ENCODE assay signal across 11 mouse cellular contexts in genomic region chr6:114869501-114870076, GRCm38 (mm10).
DNase-seq lines count a peak whose midpoint lies in the region; ATAC-seq and TF ChIP-seq lines count a peak whose summit lies in the region.
"Had no signal": no experiment of that assay in that cellular context is flagged by ENCODE, and none has a peak within 500 bp of the region (broad histone marks: within the 10 kb centered on the region; RNA-seq: fewer than 3 reads in every experiment).

No protein-coding gene starts in this region.

- H3K79me2 ChIP-seq in heart, adult 2 months (replicated peaks; ENCODE audit: control insufficient read depth, insufficient read depth, low read length): peaks cover 12% of the 10 kb centered on the region

- WGBS in heart, adult 2 months: 51% methylated on average over 6 of the region's 6 CpGs
- 83% methylated on average over 6 of the region's 6 CpGs for WGBS in heart, embryonic 12.5 days
- 80% methylated on average over 6 of the region's 6 CpGs for WGBS in midbrain, embryonic 12.5 days
- 66% methylated on average over 6 of the region's 6 CpGs for WGBS in midbrain, embryonic 14.5 days
- WGBS in hindbrain, embryonic 12.5 days: 69% methylated on average over 6 of the region's 6 CpGs
- 69% methylated on average over 6 of the region's 6 CpGs for WGBS in midbrain, postnatal 0 days

- no peaks in the 10 kb centered on the region; the same call in 1 of the 2 replicates for H3K36me3 ChIP-seq in heart, adult 2 months (ENCODE audit: control insufficient read depth, insufficient read depth, low read length)
- H3K36me3 ChIP-seq in heart, embryonic 12.5 days: peaks cover 11% of the 10 kb centered on the region; the same call in 1 of the 2 replicates
- H3K36me3 ChIP-seq in midbrain, embryonic 12.5 days: peaks cover 10% of the 10 kb centered on the region; the same call in 1 of the 2 replicates
- H3K36me3 ChIP-seq in midbrain, embryonic 14.5 days (ENCODE audit: control insufficient read depth, insufficient read depth, low read length): no peaks in the 10 kb centered on the region
- 0 out of 2 replicates have a peak, but pooled peaks cover under 1% of the 10 kb centered on the region for H3K36me3 ChIP-seq in hindbrain, embryonic 12.5 days
- H3K36me3 ChIP-seq in midbrain, postnatal 0 days (ENCODE audit: insufficient read depth, low read length): no peaks in the 10 kb centered on the region

- H3K27ac ChIP-seq in heart, adult 2 months: peak overlapping the region; percentile 43
- H3K27ac ChIP-seq in heart, embryonic 12.5 days (ENCODE audit: poor library complexity, severe bottlenecking): no peak overlapping the region
- peak overlapping the region; percentile 58 for H3K27ac ChIP-seq in midbrain, embryonic 12.5 days (replicated peaks)
- H3K27ac ChIP-seq in midbrain, embryonic 14.5 days (replicated peaks; ENCODE audit: low read depth, low read length): no peak overlapping the region
- peak overlapping the region; percentile 48; the same call in 1 of the 2 replicates for H3K27ac ChIP-seq in hindbrain, embryonic 12.5 days
- no peak overlapping the region for H3K27ac ChIP-seq in midbrain, postnatal 0 days (ENCODE audit: low read depth, low read length)

- no peaks in the 10 kb centered on the region for H3K27me3 ChIP-seq in heart, adult 2 months (ENCODE audit: control insufficient read depth, insufficient read depth, low read length)
- H3K27me3 ChIP-seq in heart, embryonic 12.5 days (replicated peaks): no peaks in the 10 kb centered on the region
- H3K27me3 ChIP-seq in midbrain, embryonic 12.5 days: no peaks in the 10 kb centered on the region
- no peaks in the 10 kb centered on the region for H3K27me3 ChIP-seq in midbrain, embryonic 14.5 days (ENCODE audit: control insufficient read depth, insufficient read depth, low read length)
- no peaks in the 10 kb centered on the region for H3K27me3 ChIP-seq in hindbrain, embryonic 12.5 days
- H3K27me3 ChIP-seq in midbrain, postnatal 0 days (ENCODE audit: insufficient read depth, low read length): no peaks in the 10 kb centered on the region

- TF ChIP-seq POLR2A in heart, adult 2 months (IDR thresholded peaks at IDR 0.05; ENCODE audit: insufficient read depth, low read depth, low read length): no peak

- H3K4me2 ChIP-seq in heart, embryonic 12.5 days: no peak overlapping the region
- H3K4me2 ChIP-seq in midbrain, embryonic 12.5 days (replicated peaks): no peak overlapping the region
- H3K4me2 ChIP-seq in midbrain, embryonic 14.5 days (ENCODE audit: low read length): no peak overlapping the region
- H3K4me2 ChIP-seq in hindbrain, embryonic 12.5 days (replicated peaks): no peak overlapping the region
- no peak overlapping the region for H3K4me2 ChIP-seq in midbrain, postnatal 0 days (ENCODE audit: low read depth, low read length, poor library complexity, severe bottlenecking)

- H3K9me3 ChIP-seq in heart, embryonic 12.5 days (replicated peaks): no peaks in the 10 kb centered on the region
- H3K9me3 ChIP-seq in midbrain, embryonic 12.5 days: no peaks in the 10 kb centered on the region
- H3K9me3 ChIP-seq in midbrain, embryonic 14.5 days (ENCODE audit: control insufficient read depth, low read length): no peaks in the 10 kb centered on the region
- no peaks in the 10 kb centered on the region for H3K9me3 ChIP-seq in hindbrain, embryonic 12.5 days (replicated peaks)
- H3K9me3 ChIP-seq in midbrain, postnatal 0 days (ENCODE audit: low read length): no peaks in the 10 kb centered on the region

- ATAC-seq in heart, embryonic 12.5 days (ENCODE audit: insufficient number of reproducible peaks, low FRiP score): no peak
- ATAC-seq in midbrain, embryonic 12.5 days (ENCODE audit: low FRiP score, low read depth): no peak
- ATAC-seq in midbrain, embryonic 14.5 days (ENCODE audit: low FRiP score, low TSS enrichment): no peak
- ATAC-seq in hindbrain, embryonic 12.5 days (ENCODE audit: low FRiP score): peak; percentile 39; the same call in 1 of the 2 replicates
- ATAC-seq in midbrain, postnatal 0 days (ENCODE audit: low FRiP score): no peak

- no peak overlapping the region for H3K9ac ChIP-seq in heart, adult 2 months (ENCODE audit: low read depth, low read length)
- no peak overlapping the region for H3K9ac ChIP-seq in heart, embryonic 12.5 days
- H3K9ac ChIP-seq in midbrain, embryonic 12.5 days (replicated peaks): no peak overlapping the region
- no peak overlapping the region for H3K9ac ChIP-seq in midbrain, embryonic 14.5 days (replicated peaks; ENCODE audit: low read length)
- H3K9ac ChIP-seq in hindbrain, embryonic 12.5 days: no peak overlapping the region
- H3K9ac ChIP-seq in midbrain, postnatal 0 days (replicated peaks; ENCODE audit: low read length, poor library complexity, severe bottlenecking): no peak overlapping the region

- intact Hi-C loops in heart, adult 2 months (cut with DNase I): loop anchor here (5.0 kb wide), 1 partner anchor 142 kb away; no protein-coding TSS in a partner anchor

- TF ChIP-seq CTCF in heart, adult 2 months (IDR thresholded peaks at IDR 0.05): no peak
- TF ChIP-seq CTCF in midbrain, postnatal 0 days (IDR thresholded peaks at IDR 0.05): no peak

- no peak for TF ChIP-seq EP300 in heart, adult 2 months (IDR thresholded peaks at IDR 0.05; ENCODE audit: insufficient read depth, low read depth, low read length)

- DNase-seq in heart, adult 2 months: no peak
- DNase-seq in midbrain, embryonic 14.5 days: no peak
- DNase-seq in midbrain, postnatal 0 days (ENCODE audit: low spot score): peak; percentile 45
- no peak for DNase-seq in urinary bladder, postnatal 25 days (ENCODE audit: low spot score)
- DNase-seq in kidney, postnatal 36 days: no peak
- DNase-seq: adrenal gland, adult 2 months; kidney, postnatal 10 days; lung, adult 18-20 months had no signal

- peaks cover 55% of the 10 kb centered on the region for H3K4me1 ChIP-seq in heart, adult 2 months (ENCODE audit: control insufficient read depth, insufficient read depth, low read length)
- peaks cover 82% of the 10 kb centered on the region for H3K4me1 ChIP-seq in heart, embryonic 12.5 days (replicated peaks)
- H3K4me1 ChIP-seq in midbrain, embryonic 12.5 days: peaks cover 47% of the 10 kb centered on the region
- peaks cover 29% of the 10 kb centered on the region for H3K4me1 ChIP-seq in midbrain, embryonic 14.5 days (ENCODE audit: control insufficient read depth, insufficient read depth, low read length)
- peaks cover 51% of the 10 kb centered on the region for H3K4me1 ChIP-seq in hindbrain, embryonic 12.5 days
- H3K4me1 ChIP-seq in midbrain, postnatal 0 days (ENCODE audit: insufficient read depth, low read length): peaks cover 19% of the 10 kb centered on the region; the same call in 1 of the 2 replicates

- no peak overlapping the region for H3K4me3 ChIP-seq in heart, adult 2 months
- no peak overlapping the region for H3K4me3 ChIP-seq in heart, embryonic 12.5 days
- H3K4me3 ChIP-seq in midbrain, embryonic 12.5 days: no peak overlapping the region
- no peak overlapping the region for H3K4me3 ChIP-seq in midbrain, embryonic 14.5 days (replicated peaks; ENCODE audit: low read depth, low read length)
- H3K4me3 ChIP-seq in hindbrain, embryonic 12.5 days: no peak overlapping the region
- H3K4me3 ChIP-seq in midbrain, postnatal 0 days (ENCODE audit: low read depth, low read length): no peak overlapping the region

Comparison
In these comparisons a context has a peak if more than half of its experiments do, and no peak if none do; other contexts are left out.
1. H3K27ac ChIP-seq: peak in heart, adult 2 months (single experiment), midbrain, embryonic 12.5 days (single experiment) and hindbrain, embryonic 12.5 days (single experiment); none in heart, embryonic 12.5 days (single experiment), midbrain, embryonic 14.5 days (single experiment) and midbrain, postnatal 0 days (single experiment).